Mouse (Mus musculus): ENCODE measurements around the gene Sctr. TPM values are rescaled to one million over a fixed set of nuclear protein-coding genes. Genes with fewer than 3 reads are reported as not detected.
"Not testable (repeated sequence)": the region's sequence is repeated elsewhere in the genome, so short reads cannot be mapped to it uniquely, and the experiment has no call there.

The Sctr gene
- polyA plus RNA-seq, 1 experiment from 2014 or later: 0.42 TPM

- Histone ChIP-seq H3K4me2 (replicated peaks; ENCODE audit: low read depth, low read length) (no peak overlapping the region), H3K27me3 (ENCODE audit: insufficient read depth, low read length) (no peaks in the 10 kb centered on the region), H3K27ac (ENCODE audit: low read length) (no peak overlapping the region), H3K9ac (replicated peaks; ENCODE audit: low read length) (no peak overlapping the region), H3K4me1 (ENCODE audit: insufficient read depth, low read length) (peaks cover 13% of the 10 kb centered on the region), H3K36me3 (ENCODE audit: insufficient read depth, low read length) (no peaks in the 10 kb centered on the region), H3K4me3 (ENCODE audit: low read length) (no peak overlapping the region), H3K9me3 (ENCODE audit: low read length) (no peaks in the 10 kb centered on the region)
- ATAC-seq (ENCODE audit: low FRiP score, low TSS enrichment): no peak
- 64% methylated on average over 13 of the region's 13 CpGs for WGBS
These were observed 80.0 kb downstream of the Sctr start for GRCm38 (mm10) chr1:120086644-120087043.

- no peaks in the 10 kb centered on the region for H3K27me3 ChIP-seq (ENCODE audit: insufficient read depth, low read length)
- H3K9ac ChIP-seq (replicated peaks; ENCODE audit: low read length): no peak overlapping the region
- H3K4me3 ChIP-seq (ENCODE audit: low read length): no peak overlapping the region
- H3K9me3 ChIP-seq (ENCODE audit: low read length): no peaks in the 10 kb centered on the region
- no peak for ATAC-seq (ENCODE audit: low FRiP score, low TSS enrichment)
- no peaks in the 10 kb centered on the region for H3K36me3 ChIP-seq (ENCODE audit: insufficient read depth, low read length)
- no peaks in the 10 kb centered on the region for H3K4me1 ChIP-seq (ENCODE audit: insufficient read depth, low read length)
- 11% methylated on average over 4 of the region's 5 CpGs for WGBS
- no peak overlapping the region for H3K4me2 ChIP-seq (replicated peaks; ENCODE audit: low read depth, low read length)
- H3K27ac ChIP-seq (ENCODE audit: low read length): no peak overlapping the region
These were observed 82.5 kb downstream of the Sctr start for GRCm38 (mm10) chr1:120089180-120089579.

DNA sequence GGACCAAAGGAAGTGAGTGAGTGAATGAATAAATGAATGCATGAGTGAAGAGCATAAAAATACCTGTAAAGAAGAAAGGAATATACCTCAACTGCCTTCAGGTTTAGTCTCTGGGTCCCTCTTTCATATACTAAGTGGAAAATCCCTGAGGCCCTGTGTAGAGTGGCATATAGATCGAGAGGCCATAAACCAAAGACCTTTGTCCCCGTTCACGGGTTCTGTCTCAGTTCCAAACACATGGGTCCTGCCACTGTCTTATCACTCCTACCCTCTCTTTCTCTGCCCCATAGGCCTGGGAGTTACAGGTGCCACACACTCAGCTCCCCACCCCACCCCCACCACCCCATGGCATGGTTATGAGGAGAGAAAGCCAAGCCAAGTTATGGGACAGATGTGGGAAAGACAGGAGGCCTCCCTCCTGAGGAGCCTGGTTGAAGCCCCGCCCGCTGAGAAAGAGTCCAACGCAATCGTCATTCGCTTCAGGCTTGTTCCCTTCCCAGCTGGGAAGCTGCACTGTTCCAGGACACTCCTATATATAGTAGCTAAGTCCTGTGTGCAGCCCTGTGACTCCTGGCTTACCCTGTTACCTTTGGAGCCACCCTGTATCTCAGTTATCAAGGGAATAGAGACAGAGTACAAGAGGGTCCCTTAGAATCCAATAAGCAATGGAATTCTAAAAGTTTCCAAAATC, 84.3 kb downstream of the Sctr start:
- Histone ChIP-seq H3K36me3 (ENCODE audit: insufficient read depth, low read length) (no peaks in the 10 kb centered on the region), H3K9me3 (ENCODE audit: low read length) (no peaks in the 10 kb centered on the region), H3K9ac (replicated peaks; ENCODE audit: low read length) (no peak overlapping the region), H3K27me3 (ENCODE audit: insufficient read depth, low read length) (no peaks in the 10 kb centered on the region), H3K4me1 (ENCODE audit: insufficient read depth, low read length) (no peaks in the 10 kb centered on the region), H3K4me2 (replicated peaks; ENCODE audit: low read depth, low read length) (no peak overlapping the region), H3K4me3 (ENCODE audit: low read length) (no peak overlapping the region), H3K27ac (ENCODE audit: low read length) (no peak overlapping the region)
- no peak for ATAC-seq (ENCODE audit: low FRiP score, low TSS enrichment)
- 84% methylated on average over 8 of the region's 8 CpGs for WGBS

- H3K27ac ChIP-seq (ENCODE audit: low read length); H3K27me3 ChIP-seq (ENCODE audit: insufficient read depth, low read length); H3K36me3 ChIP-seq (ENCODE audit: insufficient read depth, low read length); H3K4me3 ChIP-seq (ENCODE audit: low read length); H3K9me3 ChIP-seq (ENCODE audit: low read length); H3K9ac ChIP-seq (replicated peaks; ENCODE audit: low read length); H3K4me2 ChIP-seq (replicated peaks; ENCODE audit: low read depth, low read length); H3K4me1 ChIP-seq (ENCODE audit: insufficient read depth, low read length): not testable (repeated sequence)
- ATAC-seq (ENCODE audit: low FRiP score, low TSS enrichment): peak; percentile 74; the same call in 1 of the 2 replicates
- 54% methylated on average over 11 of the region's 14 CpGs for WGBS
These were observed 86.9 kb downstream of the Sctr start for GRCm38 (mm10) chr1:120093482-120094134.

DNA sequence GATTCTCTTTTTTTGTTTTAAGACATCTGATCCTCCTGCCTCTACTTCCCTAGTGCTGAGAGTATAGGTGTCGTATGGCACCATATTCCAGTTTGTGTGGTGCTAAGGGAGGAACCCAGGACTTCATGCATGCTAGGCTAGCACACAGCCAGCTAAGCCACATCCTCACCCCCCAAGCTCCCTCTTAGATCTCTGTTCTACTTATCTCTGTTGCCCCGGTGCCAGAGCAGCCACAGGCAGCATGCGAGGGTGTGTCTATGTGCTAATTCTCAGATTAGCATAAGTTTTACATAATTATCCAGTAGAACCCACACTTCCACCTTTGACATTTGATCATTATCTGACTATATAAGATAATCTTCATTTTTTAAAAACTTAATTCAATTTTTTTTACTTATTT, 88.2 kb downstream of the Sctr start:
- ATAC-seq (ENCODE audit: low FRiP score, low TSS enrichment): no peak
- Histone ChIP-seq H3K27ac (ENCODE audit: low read length) (no peak overlapping the region), H3K4me3 (ENCODE audit: low read length) (no peak overlapping the region), H3K9me3 (ENCODE audit: low read length) (no peaks in the 10 kb centered on the region), H3K36me3 (ENCODE audit: insufficient read depth, low read length) (no peaks in the 10 kb centered on the region), H3K4me1 (ENCODE audit: insufficient read depth, low read length) (no peaks in the 10 kb centered on the region), H3K4me2 (replicated peaks; ENCODE audit: low read depth, low read length) (no peak overlapping the region), H3K9ac (replicated peaks; ENCODE audit: low read length) (no peak overlapping the region), H3K27me3 (ENCODE audit: insufficient read depth, low read length) (no peaks in the 10 kb centered on the region)
- WGBS: 77% methylated on average over 3 of the region's 3 CpGs

DNA sequence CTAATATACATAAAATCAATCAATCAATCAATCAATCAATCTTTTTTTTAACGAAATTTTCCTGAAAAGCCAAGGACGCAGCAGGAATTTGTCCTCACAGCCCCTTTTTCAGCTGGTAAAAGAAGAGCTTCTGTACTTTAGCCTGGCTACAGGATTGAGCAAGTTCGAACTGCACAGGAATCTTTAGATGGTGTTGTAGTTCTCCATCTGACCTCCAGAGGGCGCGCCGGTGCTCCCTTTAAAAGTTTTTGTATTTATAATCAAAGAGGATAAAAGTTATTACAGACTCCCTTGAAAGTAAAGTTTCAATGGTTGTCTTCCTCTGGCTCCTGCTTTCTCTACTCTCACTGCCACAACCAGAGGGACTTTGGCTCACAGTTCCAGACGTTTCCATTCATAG, 91.6 kb downstream of the Sctr start:
- WGBS: 14% methylated on average over 7 of the region's 7 CpGs
- ATAC-seq (ENCODE audit: low FRiP score, low TSS enrichment): no peak
- H3K4me1 ChIP-seq (ENCODE audit: insufficient read depth, low read length): no peaks in the 10 kb centered on the region
- no peaks in the 10 kb centered on the region for H3K9me3 ChIP-seq (ENCODE audit: low read length)
- no peak overlapping the region for H3K9ac ChIP-seq (replicated peaks; ENCODE audit: low read length)
- H3K4me3 ChIP-seq (ENCODE audit: low read length): no peak overlapping the region
- H3K36me3 ChIP-seq (ENCODE audit: insufficient read depth, low read length): no peaks in the 10 kb centered on the region
- H3K4me2 ChIP-seq (replicated peaks; ENCODE audit: low read depth, low read length): no peak overlapping the region
- no peak overlapping the region for H3K27ac ChIP-seq (ENCODE audit: low read length)
- no peaks in the 10 kb centered on the region for H3K27me3 ChIP-seq (ENCODE audit: insufficient read depth, low read length)

DNA sequence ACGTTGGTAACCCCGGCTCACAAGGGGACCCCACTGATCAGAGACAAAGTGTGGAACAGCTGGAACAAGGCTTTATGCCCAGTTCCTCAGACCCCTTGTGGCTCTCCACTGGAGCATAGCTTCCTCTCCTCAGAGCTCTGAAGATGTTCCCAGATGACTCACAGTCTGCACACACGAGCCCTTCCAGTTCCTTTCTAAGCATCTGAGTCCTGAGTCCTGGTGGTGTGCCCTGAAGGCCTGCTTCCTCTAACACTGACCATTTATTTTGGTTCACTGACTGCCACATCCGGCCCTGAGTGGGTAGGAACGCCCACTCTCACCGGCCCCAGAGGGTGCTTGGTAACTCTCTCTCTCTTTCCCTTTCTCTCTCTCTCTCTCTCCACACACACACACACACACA, 92.8 kb downstream of the Sctr start:
- Histone ChIP-seq H3K27me3 (ENCODE audit: insufficient read depth, low read length) (no peaks in the 10 kb centered on the region), H3K27ac (ENCODE audit: low read length) (no peak overlapping the region), H3K4me1 (ENCODE audit: insufficient read depth, low read length) (peaks cover 3% of the 10 kb centered on the region; the same call in 1 of the 2 replicates), H3K4me2 (replicated peaks; ENCODE audit: low read depth, low read length) (no peak overlapping the region), H3K36me3 (ENCODE audit: insufficient read depth, low read length) (no peaks in the 10 kb centered on the region), H3K9ac (replicated peaks; ENCODE audit: low read length) (no peak overlapping the region), H3K9me3 (ENCODE audit: low read length) (no peaks in the 10 kb centered on the region), H3K4me3 (ENCODE audit: low read length) (no peak overlapping the region)
- WGBS: 50% methylated on average over 6 of the region's 6 CpGs
- peak; percentile 55; the same call in 1 of the 2 replicates for ATAC-seq (ENCODE audit: low FRiP score, low TSS enrichment)

GRCm38 (mm10) chr1:120100456-120101226, 93.9 kb downstream of the Sctr start:
- WGBS: 77% methylated on average over 8 of the region's 8 CpGs
- Histone ChIP-seq H3K4me2 (replicated peaks; ENCODE audit: low read depth, low read length) (no peak overlapping the region), H3K9ac (replicated peaks; ENCODE audit: low read length) (no peak overlapping the region), H3K27ac (ENCODE audit: low read length) (no peak overlapping the region), H3K27me3 (ENCODE audit: insufficient read depth, low read length) (no peaks in the 10 kb centered on the region), H3K4me1 (ENCODE audit: insufficient read depth, low read length) (peaks cover 3% of the 10 kb centered on the region; the same call in 1 of the 2 replicates), H3K9me3 (ENCODE audit: low read length) (no peaks in the 10 kb centered on the region), H3K36me3 (ENCODE audit: insufficient read depth, low read length) (no peaks in the 10 kb centered on the region), H3K4me3 (ENCODE audit: low read length) (no peak overlapping the region)
- no peak for ATAC-seq (ENCODE audit: low FRiP score, low TSS enrichment)

- H3K9me3 ChIP-seq (ENCODE audit: low read length): no peaks in the 10 kb centered on the region
- 82% methylated on average over 3 of the region's 3 CpGs for WGBS
- no peak for ATAC-seq (ENCODE audit: low FRiP score, low TSS enrichment)
- no peak overlapping the region for H3K4me3 ChIP-seq (ENCODE audit: low read length)
- H3K9ac ChIP-seq (replicated peaks; ENCODE audit: low read length): no peak overlapping the region
- H3K4me1 ChIP-seq (ENCODE audit: insufficient read depth, low read length): peaks cover 3% of the 10 kb centered on the region; the same call in 1 of the 2 replicates
- no peak overlapping the region for H3K4me2 ChIP-seq (replicated peaks; ENCODE audit: low read depth, low read length)
- no peak overlapping the region for H3K27ac ChIP-seq (ENCODE audit: low read length)
- H3K36me3 ChIP-seq (ENCODE audit: insufficient read depth, low read length): no peaks in the 10 kb centered on the region
- H3K27me3 ChIP-seq (ENCODE audit: insufficient read depth, low read length): no peaks in the 10 kb centered on the region
These were observed 94.5 kb downstream of the Sctr start for GRCm38 (mm10) chr1:120101227-120101609.

- Histone ChIP-seq H3K9ac (replicated peaks; ENCODE audit: low read length) (no peak overlapping the region), H3K4me1 (ENCODE audit: insufficient read depth, low read length) (peaks cover 3% of the 10 kb centered on the region; the same call in 1 of the 2 replicates), H3K36me3 (ENCODE audit: insufficient read depth, low read length) (no peaks in the 10 kb centered on the region), H3K9me3 (ENCODE audit: low read length) (no peaks in the 10 kb centered on the region), H3K27me3 (ENCODE audit: insufficient read depth, low read length) (no peaks in the 10 kb centered on the region), H3K4me3 (ENCODE audit: low read length) (no peak overlapping the region), H3K4me2 (replicated peaks; ENCODE audit: low read depth, low read length) (no peak overlapping the region), H3K27ac (ENCODE audit: low read length) (no peak overlapping the region)
- 70% methylated on average over 5 of the region's 5 CpGs for WGBS
- ATAC-seq (ENCODE audit: low FRiP score, low TSS enrichment): no peak
These were observed 98.9 kb downstream of the Sctr start for GRCm38 (mm10) chr1:120105556-120105959.

Measured in kidney, embryonic 16.5 days (tissue).